Mouse (Mus musculus) liver, embryonic 18 days (tissue): ENCODE results near the gene Cd300ld4. TPM values are rescaled to one million over a fixed set of nuclear protein-coding genes. Genes with fewer than 3 reads are reported as not detected.

Experiments
- polyA plus RNA-seq: library from polyadenylated mRNA; depleted of rRNA; stranded (reverse); fragments of >200 nt; gene quantifications from 2 replicates; pipeline ENCODE4 v1.2.3, GENCODE M21; 2012; rRNA removed

The Cd300ld4 gene
- polyA plus RNA-seq: 0.19 and 0.23 TPM in 2 replicates

GRCm38 (mm10) chr11:115026912-115027311 lies at the start of gene Cd300ld4:
Gene Cd300ld4 (minus strand): TSS chr11:115027012.

GRCm38 (mm10) chr11:115062077-115062476 lies 35.3 kb upstream of the Cd300ld4 start, which contains the start of gene Cd300e:
Gene Cd300e (minus strand): TSS chr11:115062177.

GRCm38 (mm10) chr11:115048259-115048658 lies 21.4 kb upstream of the Cd300ld4 start, which contains the start of gene Cd300ld3:
Gene Cd300ld3 (minus strand): TSS chr11:115048409.

GRCm38 (mm10) chr11:115037669-115038068 lies 10.9 kb upstream of the Cd300ld4 start, which contains the start of gene Cd300ld5:
Gene Cd300ld5 (minus strand): TSS chr11:115037769.

GRCm38 (mm10) chr11:115016093-115016492 lies 10.7 kb downstream of the Cd300ld4 start, which contains the start of gene Cd300ld2:
Gene Cd300ld2 (minus strand): TSS chr11:115016193.

GRCm38 (mm10) chr11:115001474-115002040 lies 25.3 kb downstream of the Cd300ld4 start, which contains the start of gene Cd300c2:
Gene Cd300c2 (minus strand): TSS chr11:115001880.

GRCm38 (mm10) chr11:114989793-114990192 lies 37.0 kb downstream of the Cd300ld4 start, which contains the start of gene Cd300ld:
Gene Cd300ld (minus strand): TSS chr11:114989922.

Other genes starting within 250 kb of the Cd300ld4 start
- gene Btbd17, start 231.1 kb downstream of the Cd300ld4 start, polyA plus RNA-seq: 0.06 and 0.14 TPM in 2 replicates
- gene Gpr142, start 228.1 kb downstream of the Cd300ld4 start, polyA plus RNA-seq: not detected in 2 replicates
- 10.7 and 12.3 TPM in 2 replicates for gene Gprc5c, start 175.9 kb downstream of the Cd300ld4 start, polyA plus RNA-seq
- 3.2 and 3.8 TPM in 2 replicates for gene Cd300a, start 137.0 kb downstream of the Cd300ld4 start, polyA plus RNA-seq
- 2.8 and 3.0 TPM in 2 replicates for gene Cd300lb, start 92.6 kb downstream of the Cd300ld4 start, polyA plus RNA-seq
- 0.32 and 0.46 TPM in 2 replicates for gene Cd300c, start 57.9 kb downstream of the Cd300ld4 start, polyA plus RNA-seq
- gene Cd300ld, start 37.1 kb downstream of the Cd300ld4 start, polyA plus RNA-seq: 2.3 and 3.2 TPM in 2 replicates
- 14.0 and 14.4 TPM in 2 replicates for gene Cd300c2, start 25.1 kb downstream of the Cd300ld4 start, polyA plus RNA-seq
- gene Cd300ld2, start 10.8 kb downstream of the Cd300ld4 start, polyA plus RNA-seq: 0.10 TPM in 1 of 2 replicates, not detected in the other
- 0.29 and 0.49 TPM in 2 replicates for gene Cd300ld5, start 10.8 kb upstream of the Cd300ld4 start, polyA plus RNA-seq
- 1.1 and 1.3 TPM in 2 replicates for gene Cd300ld3, start 21.4 kb upstream of the Cd300ld4 start, polyA plus RNA-seq
- gene Cd300e, start 35.2 kb upstream of the Cd300ld4 start, polyA plus RNA-seq: 1.1 and 1.2 TPM in 2 replicates
- 2.2 and 2.3 TPM in 2 replicates for gene Rab37, start 64.4 kb upstream of the Cd300ld4 start, polyA plus RNA-seq
- gene Cd300lf, start 107.0 kb upstream of the Cd300ld4 start, polyA plus RNA-seq: 13.1 and 17.7 TPM in 2 replicates
- gene Slc9a3r1, start 136.3 kb upstream of the Cd300ld4 start, polyA plus RNA-seq: 53.4 and 55.4 TPM in 2 replicates
- 1.8 and 2.1 TPM in 2 replicates for gene Tmem104, start 160.5 kb upstream of the Cd300ld4 start, polyA plus RNA-seq
- 12.4 and 14.7 TPM in 2 replicates for gene Nat9, start 160.8 kb upstream of the Cd300ld4 start, polyA plus RNA-seq
- gene Grin2c, start 240.2 kb upstream of the Cd300ld4 start, polyA plus RNA-seq: 0.14 and 0.21 TPM in 2 replicates